Mouse (Mus musculus) MEL (cell line): Measurements from ENCODE around the gene Nfix. TPM values are rescaled to one million over a fixed set of nuclear protein-coding genes. Genes with fewer than 3 reads are reported as not detected.

Source experiments
- DNase-seq: peaks from one replicate; pipeline ENCODE4 v3.0.0; 2011; ENCODE audit warnings: low read depth, low spot score
- H3K27ac ChIP-seq: 2 replicates; pipeline ENCODE4 v1.5.1; 2012; ENCODE audit warnings: low read depth, mild to moderate bottlenecking, control low read depth, low read length, moderate library complexity; ENCODE audit not compliant: control insufficient read depth
- H3K27me3 ChIP-seq, 2 experiments: fragments of 150-350 bp in 1 of 2; sonication (generic) in 1 of 2; 2 replicates each; pipeline ENCODE4 v1.6.1; 2012; ENCODE audit warnings: low read length in 2 of 2, mild to moderate bottlenecking in 2 of 2, improper control_type of control experiment in 1 of 2, moderate library complexity in 1 of 2; ENCODE audit not compliant: insufficient read depth in 2 of 2, control insufficient read depth in 1 of 2
- H3K36me3 ChIP-seq, 2 experiments: 2 replicates each; pipeline ENCODE4 v1.6.1; 2012 to 2014; ENCODE audit warnings: low read length in 2 of 2, improper control_type of control experiment in 1 of 2, inconsistent platforms in 1 of 2, mild to moderate bottlenecking in 1 of 2; ENCODE audit not compliant: insufficient read depth in 2 of 2, control insufficient read depth in 1 of 2
- H3K4me1 ChIP-seq, 2 experiments: fragments of 150-350 bp in 1 of 2; sonication (generic) in 1 of 2; 2 replicates each; pipeline ENCODE4 v1.6.1; 2012; ENCODE audit warnings: low read length in 2 of 2, improper control_type of control experiment in 1 of 2, mild to moderate bottlenecking in 1 of 2; ENCODE audit not compliant: insufficient read depth in 2 of 2, control insufficient read depth in 1 of 2
- H3K4me3 ChIP-seq, 2 experiments: fragments of 150-350 bp in 1 of 2; sonication (generic) in 1 of 2; 2 replicates each; pipeline ENCODE4 v1.5.1; 2012; ENCODE audit warnings: low read depth in 2 of 2, low read length in 2 of 2, mild to moderate bottlenecking in 2 of 2, moderate library complexity in 2 of 2, control low read depth in 1 of 2, improper control_type of control experiment in 1 of 2; ENCODE audit not compliant: control insufficient read depth in 1 of 2, insufficient read depth in 1 of 2
- H3K79me2 ChIP-seq: 2 replicates; pipeline ENCODE4 v1.6.1; 2012; ENCODE audit warnings: mild to moderate bottlenecking, low read length, moderate library complexity; ENCODE audit not compliant: control insufficient read depth, poor library complexity, insufficient read depth
- H3K9ac ChIP-seq: 2 replicates; pipeline ENCODE4 v1.6.1; 2012; ENCODE audit warnings: low read depth, mild to moderate bottlenecking, control low read depth, low read length, moderate library complexity; ENCODE audit not compliant: control insufficient read depth, poor library complexity, severe bottlenecking
- H3K9me3 ChIP-seq: fragments of 150-350 bp; sonication (generic); replicated peaks from 2 replicates; pipeline ENCODE4 v1.6.1; 2012; ENCODE audit warnings: mild to moderate bottlenecking, low read length, improper control_type of control experiment, moderate library complexity; ENCODE audit not compliant: insufficient read depth
- CHD1 ChIP-seq: IDR thresholded peaks from 2 replicates; pipeline ENCODE4 v1.6.1; 2012; ENCODE audit warnings: low read depth, mild to moderate bottlenecking, inconsistent platforms, low read length, improper control_type of control experiment
- CHD2 ChIP-seq: IDR thresholded peaks from 2 replicates; pipeline ENCODE4 v1.6.1; 2011; ENCODE audit warnings: low read length, improper control_type of control experiment
- ETS1 ChIP-seq: IDR thresholded peaks from 2 replicates; pipeline ENCODE4 v1.6.1; 2012; ENCODE audit warnings: low read depth, mild to moderate bottlenecking, inconsistent platforms, low read length, improper control_type of control experiment, moderate library complexity
- GABPA ChIP-seq: IDR thresholded peaks from 2 replicates; pipeline ENCODE4 v1.6.1; 2012; ENCODE audit warnings: low read depth, mild to moderate bottlenecking, inconsistent platforms, low read length, improper control_type of control experiment, moderate library complexity
- MAFK ChIP-seq: IDR thresholded peaks from 2 replicates; pipeline ENCODE4 v1.6.1; 2011; ENCODE audit warnings: low read depth, mild to moderate bottlenecking, low read length, improper control_type of control experiment, borderline replicate concordance
- MXI1 ChIP-seq: IDR thresholded peaks from 2 replicates; pipeline ENCODE4 v1.6.1; 2011; ENCODE audit warnings: mild to moderate bottlenecking, low read depth, low read length, improper control_type of control experiment
- POLR2A ChIP-seq, 2 experiments: IDR thresholded peaks; 2 replicates each; pipeline ENCODE4 v1.6.1; 2011 to 2012; ENCODE audit warnings: low read length in 2 of 2, mild to moderate bottlenecking in 2 of 2, control low read depth in 1 of 2, improper control_type of control experiment in 1 of 2, low read depth in 1 of 2, moderate library complexity in 1 of 2; ENCODE audit not compliant: control insufficient read depth in 1 of 2, insufficient read depth in 1 of 2, poor library complexity in 1 of 2
- POLR2AphosphoS2 ChIP-seq: IDR thresholded peaks from 2 replicates; pipeline ENCODE4 v1.6.1; 2011; ENCODE audit warnings: low read length, improper control_type of control experiment
- SIN3A ChIP-seq: IDR thresholded peaks from 2 replicates; pipeline ENCODE4 v1.6.1; 2012; ENCODE audit warnings: low read length, improper control_type of control experiment, inconsistent platforms
- TAL1 ChIP-seq: IDR thresholded peaks from 2 replicates; pipeline ENCODE4 v1.6.1; 2012; ENCODE audit warnings: mild to moderate bottlenecking, inconsistent platforms, low read length, moderate library complexity, mixed read lengths
- TBP ChIP-seq: IDR thresholded peaks from 2 replicates; pipeline ENCODE4 v1.8.0; 2011; ENCODE audit warnings: low read depth, low read length, improper control_type of control experiment
- TCF12 ChIP-seq: IDR thresholded peaks from 2 replicates; pipeline ENCODE4 v1.6.1; 2014; ENCODE audit warnings: low read depth, mild to moderate bottlenecking, inconsistent platforms, low read length, improper control_type of control experiment, moderate library complexity
- USF2 ChIP-seq, 2 experiments: IDR thresholded peaks; 2 replicates each; pipeline ENCODE4 v1.6.1; 2011 to 2012; ENCODE audit warnings: improper control_type of control experiment in 2 of 2, low read length in 2 of 2, borderline replicate concordance in 1 of 2, inconsistent platforms in 1 of 2, low read depth in 1 of 2, mild to moderate bottlenecking in 1 of 2; ENCODE audit not compliant: insufficient read depth in 1 of 2
- ZC3H11A ChIP-seq: IDR thresholded peaks from 2 replicates; pipeline ENCODE4 v1.6.1; 2012; ENCODE audit warnings: low read depth, mild to moderate bottlenecking, inconsistent platforms, low read length, improper control_type of control experiment
- polyA plus RNA-seq, 2 experiments: library from polyadenylated mRNA; stranded (reverse) in 1 of 2; unstranded in 1 of 2; fragments of >175 nt in 1 of 2; fragments of >200 nt in 1 of 2; gene quantifications; 2 replicates each; pipeline versions ENCODE4 v1.2.1 to v1.2.4; 2012; ENCODE audit warnings: low replicate concordance in 2 of 2, low read depth in 1 of 2; ENCODE audit not compliant: insufficient read length in 2 of 2, insufficient read depth in 1 of 2, missing spikeins in 1 of 2
- total RNA-seq: library from RNA; depleted of rRNA; stranded (reverse); fragments of 300-350 nt; gene quantifications from 2 replicates; pipeline ENCODE4 v1.2.3, GENCODE M21; 2012

The Nfix gene
- total and polyA plus RNA-seq, 3 experiments: 14.4 to 29.1 TPM; not detected in 1

DNA sequence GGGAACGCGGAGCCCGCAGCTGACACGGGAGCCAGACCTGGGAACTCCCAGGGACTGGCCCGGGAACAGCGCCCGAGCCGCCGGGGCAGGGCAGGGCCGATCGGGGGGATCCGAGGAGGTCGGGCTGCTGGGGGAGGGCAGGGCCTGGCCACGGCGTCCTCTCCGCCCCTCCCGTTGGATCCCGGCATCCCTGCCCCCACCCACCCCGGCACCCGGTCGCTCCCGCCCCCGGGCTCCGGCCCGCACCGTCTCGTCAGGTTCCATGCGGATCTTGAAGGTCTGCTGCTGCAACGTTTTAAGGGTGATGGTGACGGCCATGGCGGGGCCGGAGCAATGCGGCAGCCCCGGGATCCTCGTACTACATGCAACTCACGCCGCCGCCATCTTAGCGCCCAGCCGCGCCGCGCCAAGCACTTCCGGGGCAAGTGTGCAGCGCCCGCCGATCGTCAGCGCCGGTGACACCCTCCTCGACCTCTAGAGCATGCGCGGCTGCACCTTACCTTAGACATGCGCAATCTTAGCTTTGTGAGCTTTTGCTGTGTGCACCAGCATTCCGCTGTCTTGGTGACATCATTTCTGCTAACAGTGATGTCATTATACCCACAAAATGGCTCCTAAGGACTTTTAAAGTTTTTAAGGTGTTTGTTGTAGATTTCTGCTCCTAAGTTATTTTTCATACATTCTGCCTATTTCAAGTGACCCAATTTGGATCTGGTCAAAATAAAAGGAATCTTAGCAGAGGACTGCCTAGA, 40.3 kb upstream of the Nfix start, which contains the start of gene Rad23a (continued):
- peak; percentile 59; the same call in 1 of the 2 replicates for TF ChIP-seq TCF12
- peak; percentile 66 for TF ChIP-seq SIN3A
- no peak for TF ChIP-seq TAL1
- peak; percentile 80 for TF ChIP-seq CHD2
- TF ChIP-seq USF2 (IDR thresholded peaks at IDR 0.05; ENCODE audit: borderline replicate concordance in 1 of 2, insufficient read depth in 1 of 2, low read depth in 1 of 2, low read length in 2 of 2): no peak
- TF ChIP-seq POLR2AphosphoS2: peak; percentile 99
- no peak for TF ChIP-seq CHD1
- peak; percentile 93 for TF ChIP-seq ETS1

DNA sequence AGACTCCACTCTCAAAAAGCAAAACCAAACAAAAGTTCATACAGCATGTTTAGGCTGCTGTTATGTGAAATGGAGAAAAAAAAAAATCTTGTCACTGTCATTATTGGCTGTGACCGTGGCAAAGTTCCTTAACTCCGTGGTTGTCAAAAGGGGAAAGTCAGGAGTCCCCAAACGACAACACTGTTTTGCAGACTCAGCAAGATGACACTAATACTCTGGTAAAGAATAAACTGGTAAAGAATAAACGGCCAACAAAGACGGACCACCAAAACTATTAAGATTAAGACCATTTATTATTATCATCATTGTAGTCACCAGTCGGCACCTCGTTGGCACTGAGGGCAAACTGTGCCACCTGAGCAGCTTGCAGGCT, 39.7 kb upstream of the Nfix start:
- Histone ChIP-seq H3K79me2 (peaks cover 22% of the 10 kb centered on the region), H3K27me3 (no peaks in the 10 kb centered on the region), H3K9me3 (no peaks in the 10 kb centered on the region), H3K4me3 (peak overlapping the region; percentile 91 to 96), H3K36me3 (peaks cover 8 to 34% of the 10 kb centered on the region in 2 experiments), H3K4me1 (peaks cover 2 to 16% of the 10 kb centered on the region in 2 experiments), H3K9ac (peak overlapping the region; percentile 98), H3K27ac (peak overlapping the region; percentile 87)
- TF ChIP-seq TAL1 (no peak), MAFK (peak; percentile 94)
- DNase-seq: no peak

DNA sequence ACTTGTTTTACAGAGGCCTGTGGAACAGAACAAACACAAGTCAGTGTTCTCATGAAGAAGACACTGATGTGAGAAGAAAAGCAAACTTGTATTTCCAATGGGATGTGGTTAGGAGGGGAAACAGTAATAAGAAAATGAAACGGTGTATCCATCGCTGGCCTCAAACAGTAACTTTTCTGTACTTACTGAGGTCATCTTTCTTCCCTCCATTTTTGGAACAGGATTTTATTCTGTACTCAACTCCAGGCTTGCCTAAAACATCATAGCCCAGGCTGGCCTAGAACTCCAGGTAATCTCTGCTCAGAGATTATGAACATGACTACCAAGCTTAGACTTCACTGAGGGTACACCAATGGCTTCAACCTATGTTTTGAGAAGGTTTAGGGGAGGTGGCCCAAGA, 39.3 kb upstream of the Nfix start:
- Histone ChIP-seq H3K9me3 (no peaks in the 10 kb centered on the region), H3K9ac (peak overlapping the region; percentile 98), H3K27me3 (no peaks in the 10 kb centered on the region), H3K4me3 (peak overlapping the region; percentile 91 to 96), H3K79me2 (peaks cover 18% of the 10 kb centered on the region), H3K27ac (peak overlapping the region; percentile 87), H3K4me1 (peaks cover 2 to 12% of the 10 kb centered on the region in 2 experiments), H3K36me3 (peaks cover 8 to 33% of the 10 kb centered on the region in 2 experiments)
- peak; percentile 51 for DNase-seq
- TF ChIP-seq ZC3H11A (no peak), MXI1 (no peak), GABPA (no peak), TBP (no peak), POLR2A (IDR thresholded peaks at IDR 0.05; ENCODE audit: control insufficient read depth in 1 of 2, insufficient read depth in 1 of 2, low read depth in 1 of 2, low read length in 2 of 2, poor library complexity in 1 of 2) (no peak), SIN3A (no peak), CHD1 (0 out of 2 replicates have a peak, but pooled peaks have one; percentile 20)
